Mouse (Mus musculus) midbrain, embryonic 16.5 days (tissue): Measurements from ENCODE around the gene Lce3f. TPM values are rescaled to one million over a fixed set of nuclear protein-coding genes. Genes with fewer than 3 reads are reported as not detected.

Experiments used
- ATAC-seq: fragments of 200-750 bp; cut with Nextera tagmentation; 2 replicates; pipeline ENCODE4 v1.8.0; 2017; ENCODE audit warnings: moderate TSS enrichment
- H3K27ac ChIP-seq: fragments of 300-500 bp; sonication (generic); 2 replicates; pipeline ENCODE4 v1.5.1; 2014; ENCODE audit warnings: mild to moderate bottlenecking, low read length, mixed read lengths
- H3K27me3 ChIP-seq: fragments of 300-500 bp; sonication (generic); 2 replicates; pipeline ENCODE4 v1.6.1; 2014; ENCODE audit warnings: low read depth, low read length, mixed read lengths; ENCODE audit not compliant: control insufficient read depth, insufficient read depth
- H3K36me3 ChIP-seq: fragments of 300-500 bp; sonication (generic); 2 replicates; pipeline ENCODE4 v1.6.1; 2014; ENCODE audit warnings: mild to moderate bottlenecking, low read length, moderate library complexity, mixed read lengths; ENCODE audit not compliant: control insufficient read depth, insufficient read depth
- H3K4me1 ChIP-seq: fragments of 300-500 bp; sonication (generic); 2 replicates; pipeline ENCODE4 v1.6.1; 2014; ENCODE audit warnings: mild to moderate bottlenecking, low read length, mixed read lengths; ENCODE audit not compliant: control insufficient read depth, insufficient read depth
- H3K4me2 ChIP-seq: fragments of 300-500 bp; sonication (generic); 2 replicates; pipeline ENCODE4 v1.6.1; 2014; ENCODE audit warnings: mild to moderate bottlenecking, low read length, mixed read lengths
- H3K4me3 ChIP-seq: fragments of 300-500 bp; sonication (generic); 2 replicates; pipeline ENCODE4 v1.5.1; 2014; ENCODE audit warnings: low read depth, mild to moderate bottlenecking, low read length, moderate library complexity, mixed read lengths
- H3K9ac ChIP-seq: fragments of 300-500 bp; sonication (generic); 2 replicates; pipeline ENCODE4 v1.6.1; 2014; ENCODE audit warnings: low read depth, low read length, mixed read lengths
- H3K9me3 ChIP-seq: fragments of 300-500 bp; sonication (generic); replicated peaks from 2 replicates; pipeline ENCODE4 v1.6.1; 2014; ENCODE audit warnings: mild to moderate bottlenecking, low read length, mixed read lengths; ENCODE audit not compliant: control insufficient read depth, poor library complexity, severe bottlenecking
- WGBS: fragments of 180-500 bp; shearing (Covaris S2); extraction: QIAGEN DNeasy Blood & Tissue Kit; methylation state at CpG from one replicate; pipeline ENCODE4 v1.1.7; 2014; 5-methylcytosine and 5-hydroxymethylcytosine counted together
- polyA plus RNA-seq: library from polyadenylated mRNA; unstranded; fragments of >200 nt; fragmentation: Nextera tagmentation; extraction: Ambion mirVana; gene quantifications from 2 replicates; pipeline ENCODE4 v1.2.1, GENCODE M21; 2015

Gene Lce3f
- polyA plus RNA-seq, 1 experiment from 2014 or later: not detected

DNA sequence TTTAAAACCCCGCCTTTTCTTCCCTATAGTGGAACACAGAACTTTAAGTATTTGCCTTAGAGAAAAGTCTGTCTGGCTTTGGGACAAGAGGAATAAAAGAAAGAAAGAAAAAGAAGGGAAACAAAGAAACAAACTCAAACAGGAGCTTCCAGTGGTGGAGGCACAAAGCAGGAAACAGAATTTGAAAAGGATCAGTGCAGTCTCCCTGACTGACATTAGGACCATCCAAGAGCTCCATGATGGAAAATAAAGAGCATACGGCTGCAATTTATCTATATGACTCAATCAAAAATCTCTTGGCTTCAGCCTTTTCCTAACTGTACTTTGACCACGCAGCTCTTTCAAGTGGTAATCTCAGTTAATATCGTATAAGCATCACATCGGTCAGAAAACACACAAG lies 22.8 kb downstream of the Lce3f start:
- H3K4me1 ChIP-seq: peaks cover 6% of the 10 kb centered on the region; the same call in 1 of the 2 replicates
- H3K9me3 ChIP-seq: no peaks in the 10 kb centered on the region
- no peaks in the 10 kb centered on the region for H3K36me3 ChIP-seq
- H3K4me3 ChIP-seq: peak overlapping the region; percentile 54
- H3K4me2 ChIP-seq: peak overlapping the region; percentile 75
- WGBS: 13% methylated on average over 5 of the region's 5 CpGs
- H3K27ac ChIP-seq: peak overlapping the region; percentile 63; the same call in 1 of the 2 replicates
- H3K27me3 ChIP-seq: no peaks in the 10 kb centered on the region
- peak; percentile 65 for ATAC-seq
- peak overlapping the region; percentile 68 for H3K9ac ChIP-seq

- Histone ChIP-seq H3K4me1 (peaks cover 6% of the 10 kb centered on the region; the same call in 1 of the 2 replicates), H3K4me2 (peak within 1 kb of the TSS; percentile 75), H3K36me3 (no peaks in the 10 kb centered on the region), H3K4me3 (peak within 1 kb of the TSS; percentile 54), H3K27me3 (no peaks in the 10 kb centered on the region), H3K9ac (peak within 1 kb of the TSS; percentile 68), H3K27ac (peak within 1 kb of the TSS; percentile 63), H3K9me3 (no peaks in the 10 kb centered on the region)
- WGBS: 53% methylated on average over 4 of the region's 4 CpGs
- ATAC-seq: peak; percentile 19; the same call in 1 of the 2 replicates
These were observed 23.6 kb downstream of the Lce3f start, which contains the start of gene Crct1 for GRCm38 (mm10) chr3:93015460-93016104. Gene Crct1 (minus strand): TSS chr3:93015687.

- H3K4me2 ChIP-seq: no peak within 1 kb of the TSS
- no peaks in the 10 kb centered on the region for H3K9me3 ChIP-seq
- no peak within 1 kb of the TSS for H3K4me3 ChIP-seq
- H3K27ac ChIP-seq: no peak within 1 kb of the TSS
- no peak for ATAC-seq
- peaks cover 6% of the 10 kb centered on the region; the same call in 1 of the 2 replicates for H3K4me1 ChIP-seq
- 86% methylated on average over 2 of the region's 2 CpGs for WGBS
- H3K36me3 ChIP-seq: no peaks in the 10 kb centered on the region
- H3K27me3 ChIP-seq: no peaks in the 10 kb centered on the region
- no peak within 1 kb of the TSS for H3K9ac ChIP-seq
These were observed 26.9 kb downstream of the Lce3f start, which contains the start of gene Lce1m for GRCm38 (mm10) chr3:93018960-93019359. Gene Lce1m (minus strand): TSS chr3:93019060.

DNA sequence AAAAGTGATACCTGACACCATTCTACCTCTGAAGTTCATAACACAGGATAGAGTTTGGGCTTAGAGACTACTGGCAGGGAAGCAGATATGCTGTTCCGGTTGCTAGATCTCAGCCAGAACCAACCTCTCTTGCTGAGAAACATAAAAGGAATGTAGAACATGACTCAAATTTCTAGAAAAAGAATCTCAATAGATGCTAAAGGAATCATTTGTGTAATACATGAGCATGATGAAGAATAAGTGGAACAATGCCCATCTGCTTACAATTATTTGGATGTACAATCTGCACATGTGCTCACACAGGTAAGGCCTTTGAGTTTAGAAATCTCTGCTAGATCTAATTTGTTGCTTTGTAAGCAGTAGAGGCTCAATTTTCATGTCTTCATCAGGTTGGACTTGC lies 29.1 kb downstream of the Lce3f start:
- H3K27me3 ChIP-seq: no peaks in the 10 kb centered on the region
- ATAC-seq: no peak
- H3K4me1 ChIP-seq: no peaks in the 10 kb centered on the region
- H3K4me3 ChIP-seq: no peak overlapping the region
- H3K36me3 ChIP-seq: no peaks in the 10 kb centered on the region
- H3K4me2 ChIP-seq: no peak overlapping the region
- H3K9ac ChIP-seq: no peak overlapping the region
- H3K27ac ChIP-seq: no peak overlapping the region
- WGBS: 83% methylated on average over 1 of the region's 1 CpGs
- no peaks in the 10 kb centered on the region for H3K9me3 ChIP-seq

- WGBS: 80% methylated on average over 3 of the region's 3 CpGs
- H3K9me3 ChIP-seq: no peaks in the 10 kb centered on the region
- no peak overlapping the region for H3K4me3 ChIP-seq
- no peak overlapping the region for H3K27ac ChIP-seq
- H3K27me3 ChIP-seq: no peaks in the 10 kb centered on the region
- no peaks in the 10 kb centered on the region for H3K4me1 ChIP-seq
- no peak overlapping the region for H3K9ac ChIP-seq
- no peak for ATAC-seq
- H3K4me2 ChIP-seq: no peak overlapping the region
- H3K36me3 ChIP-seq: no peaks in the 10 kb centered on the region
These were observed 31.6 kb downstream of the Lce3f start for GRCm38 (mm10) chr3:93023411-93024184.

DNA sequence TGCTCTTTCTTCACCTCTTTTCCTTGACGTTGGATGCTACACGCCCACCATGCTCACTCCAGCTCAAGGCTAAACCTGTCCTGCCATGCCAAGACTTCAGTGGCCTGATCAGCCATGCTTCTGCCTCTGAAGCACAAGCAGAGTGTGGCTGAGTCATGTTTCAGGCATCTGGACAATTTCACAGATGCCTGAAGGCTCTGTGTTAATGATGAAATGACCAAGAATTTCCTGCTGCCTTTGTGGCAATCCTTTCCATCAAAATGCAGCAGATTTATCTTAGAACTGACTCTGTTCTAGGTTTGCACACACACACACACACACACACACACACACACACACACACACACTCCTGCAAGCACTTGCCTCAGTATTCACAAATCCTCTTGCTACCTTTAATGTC lies 33.5 kb downstream of the Lce3f start:
- no peaks in the 10 kb centered on the region for H3K9me3 ChIP-seq
- no peaks in the 10 kb centered on the region for H3K4me1 ChIP-seq
- no peaks in the 10 kb centered on the region for H3K36me3 ChIP-seq
- no peaks in the 10 kb centered on the region for H3K27me3 ChIP-seq
- no peak overlapping the region for H3K4me2 ChIP-seq
- H3K9ac ChIP-seq: no peak overlapping the region
- ATAC-seq: no peak
- WGBS: 93% methylated on average over 2 of the region's 2 CpGs
- no peak overlapping the region for H3K4me3 ChIP-seq
- no peak overlapping the region for H3K27ac ChIP-seq

GRCm38 (mm10) chr3:93031450-93031849 lies 39.4 kb downstream of the Lce3f start:
- H3K36me3 ChIP-seq: no peaks in the 10 kb centered on the region
- 57% methylated on average over 5 of the region's 5 CpGs for WGBS
- H3K27ac ChIP-seq: no peak overlapping the region
- H3K9ac ChIP-seq: no peak overlapping the region
- H3K9me3 ChIP-seq: no peaks in the 10 kb centered on the region
- H3K27me3 ChIP-seq: no peaks in the 10 kb centered on the region
- ATAC-seq: peak; percentile 98
- H3K4me1 ChIP-seq: no peaks in the 10 kb centered on the region
- H3K4me3 ChIP-seq: no peak overlapping the region
- H3K4me2 ChIP-seq: no peak overlapping the region
